Mouse (Mus musculus) small intestine, adult 10 weeks (tissue): ENCODE results near the gene B130006D01Rik. TPM values are rescaled to one million over a fixed set of nuclear protein-coding genes. Genes with fewer than 3 reads are reported as not detected.

ENCODE experiments used
- polyA plus RNA-seq: library from polyadenylated mRNA; stranded (reverse); fragments of 350-450 nt; fragmentation: Illumina TruSeq; extraction: RNeasy Lipid Tissue Mini Kit (QIAGEN cat#74804); gene quantifications from one replicate; pipeline ENCODE4 v1.2.3, GENCODE M21; 2014; ENCODE audit warnings: low replicate concordance

Gene B130006D01Rik
- polyA plus RNA-seq = 0.11 TPM

DNA sequence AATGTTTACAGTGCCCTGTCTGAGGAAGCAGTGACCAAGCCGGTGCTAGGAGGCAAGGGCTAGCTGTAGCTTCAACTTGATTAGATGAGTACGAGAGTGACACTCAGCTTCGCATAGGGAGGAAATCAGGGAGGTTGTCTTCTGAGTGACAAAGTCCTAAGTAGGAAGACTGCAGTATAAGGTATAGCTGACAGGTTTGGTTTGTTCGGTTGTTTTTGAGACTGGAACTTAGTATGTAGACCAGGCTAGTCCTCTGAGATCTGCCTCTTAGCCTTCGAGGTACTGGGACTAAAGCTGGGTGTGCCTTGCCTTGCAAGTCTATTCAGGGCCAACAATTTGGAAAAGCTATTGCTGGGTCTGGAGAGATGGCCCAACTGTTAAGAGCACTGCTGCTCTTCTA is at the start of gene B130006D01Rik:
TSS of gene B130006D01Rik (plus strand) at position 301 of the 400 bp plus-strand sequence.

DNA sequence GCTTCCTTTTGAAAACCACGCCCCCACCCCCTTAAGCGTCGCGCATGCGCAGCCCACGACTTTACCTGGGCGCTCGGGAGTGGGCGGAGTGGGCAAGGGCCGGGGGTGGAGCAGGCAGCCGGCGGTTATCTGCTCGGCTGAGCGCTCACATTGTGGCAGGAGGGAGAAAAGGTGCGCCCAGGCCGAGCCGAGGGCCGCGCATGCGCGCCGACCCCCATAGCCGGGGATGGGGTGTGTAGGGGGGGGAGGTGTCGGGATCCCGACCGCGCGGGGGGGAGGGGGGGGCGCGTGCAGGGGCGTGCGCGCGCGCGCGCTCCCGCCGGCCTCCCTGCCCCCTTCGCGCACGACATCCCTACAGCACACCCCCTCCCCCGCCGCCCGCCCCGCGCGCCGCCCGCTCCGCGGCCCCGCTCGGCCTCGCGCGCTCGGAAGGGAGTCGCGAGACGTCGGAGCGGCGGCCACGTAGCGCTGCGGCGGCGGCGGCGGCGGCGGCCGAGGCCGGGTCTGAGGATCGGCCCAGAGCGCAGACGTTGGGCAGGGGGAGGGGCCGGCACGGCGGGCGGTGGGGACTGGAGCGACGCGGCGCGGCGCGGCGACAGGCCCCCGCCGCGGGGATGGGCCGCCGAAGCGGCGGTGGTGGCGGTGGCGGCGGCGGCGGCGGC is 10.7 kb upstream of the B130006D01Rik start, which contains the start of gene Zfp652:
TSS of gene Zfp652 (plus strand) at position 111 of the 662 bp plus-strand sequence.

Other genes starting within 250 kb of the B130006D01Rik start
- gene Nxph3, start 209.0 kb upstream of the B130006D01Rik start, polyA plus RNA-seq = not detected
- gene Ngfr, start 135.9 kb upstream of the B130006D01Rik start, polyA plus RNA-seq = not detected
- 4.0 TPM for gene Phb, start 56.6 kb upstream of the B130006D01Rik start, polyA plus RNA-seq
- gene Zfp652, start 10.9 kb upstream of the B130006D01Rik start, polyA plus RNA-seq = 15.7 TPM
- 2.9 TPM for gene Phospho1, start 100.9 kb downstream of the B130006D01Rik start, polyA plus RNA-seq
- 1.6 TPM for gene Gngt2, start 113.6 kb downstream of the B130006D01Rik start, polyA plus RNA-seq
- gene Abi3, start 118.9 kb downstream of the B130006D01Rik start, polyA plus RNA-seq = not detected
- 312 TPM for gene B4galnt2, start 191.3 kb downstream of the B130006D01Rik start, polyA plus RNA-seq